Mouse (Mus musculus) liver, embryonic 16.5 days (tissue): ENCODE results near the gene Zfp710. TPM values are rescaled to one million over a fixed set of nuclear protein-coding genes. Genes with fewer than 3 reads are reported as not detected.

Source experiments
- ATAC-seq: fragments of 200-750 bp; cut with Nextera tagmentation; 2 replicates; pipeline ENCODE4 v1.8.0; 2017; ENCODE audit warnings: low read depth, mild to moderate bottlenecking, moderate number of reproducible peaks, moderate library complexity
- H3K27ac ChIP-seq: fragments of 300-500 bp; sonication (generic); 2 replicates; pipeline ENCODE4 v1.5.1; 2014; ENCODE audit warnings: mild to moderate bottlenecking, low read length
- H3K27me3 ChIP-seq: fragments of 300-500 bp; sonication (generic); 2 replicates; pipeline ENCODE4 v1.6.1; 2014; ENCODE audit warnings: low read depth, low read length, mixed read lengths; ENCODE audit not compliant: control insufficient read depth, insufficient read depth
- H3K36me3 ChIP-seq: fragments of 300-500 bp; sonication (generic); 2 replicates; pipeline ENCODE4 v1.6.1; 2014; ENCODE audit warnings: mild to moderate bottlenecking; ENCODE audit not compliant: control insufficient read depth, insufficient read depth
- H3K4me1 ChIP-seq: fragments of 300-500 bp; sonication (generic); 2 replicates; pipeline ENCODE4 v1.6.1; 2014; ENCODE audit warnings: low read depth, low read length, mixed read lengths; ENCODE audit not compliant: control insufficient read depth
- H3K4me2 ChIP-seq: fragments of 300-500 bp; sonication (generic); 2 replicates; pipeline ENCODE4 v1.6.1; 2014; ENCODE audit warnings: low read depth, low read length, mixed read lengths
- H3K4me3 ChIP-seq: fragments of 300-500 bp; sonication (generic); 2 replicates; pipeline ENCODE4 v1.5.1; 2014; ENCODE audit warnings: low read depth, mild to moderate bottlenecking, low read length
- H3K9ac ChIP-seq: fragments of 300-500 bp; sonication (generic); 2 replicates; pipeline ENCODE4 v1.6.1; 2014; ENCODE audit warnings: low read depth, low read length
- H3K9me3 ChIP-seq: fragments of 300-500 bp; sonication (generic); replicated peaks from 2 replicates; pipeline ENCODE4 v1.6.1; 2016; ENCODE audit warnings: low read length; ENCODE audit not compliant: control insufficient read depth
- WGBS: fragments of 180-500 bp; shearing (Covaris S2); extraction: QIAGEN DNeasy Blood & Tissue Kit; methylation state at CpG from one replicate; pipeline ENCODE4 v1.1.7; 2014; ENCODE audit not compliant: insufficient replicate concordance; 5-methylcytosine and 5-hydroxymethylcytosine counted together
- polyA plus RNA-seq: library from polyadenylated mRNA; unstranded; fragments of >200 nt; fragmentation: Nextera tagmentation; extraction: Ambion mirVana; gene quantifications from 2 replicates; pipeline ENCODE4 v1.2.1, GENCODE M21; 2015

The Zfp710 gene
- polyA plus RNA-seq, 1 experiment from 2014 or later: 6.8 TPM

DNA sequence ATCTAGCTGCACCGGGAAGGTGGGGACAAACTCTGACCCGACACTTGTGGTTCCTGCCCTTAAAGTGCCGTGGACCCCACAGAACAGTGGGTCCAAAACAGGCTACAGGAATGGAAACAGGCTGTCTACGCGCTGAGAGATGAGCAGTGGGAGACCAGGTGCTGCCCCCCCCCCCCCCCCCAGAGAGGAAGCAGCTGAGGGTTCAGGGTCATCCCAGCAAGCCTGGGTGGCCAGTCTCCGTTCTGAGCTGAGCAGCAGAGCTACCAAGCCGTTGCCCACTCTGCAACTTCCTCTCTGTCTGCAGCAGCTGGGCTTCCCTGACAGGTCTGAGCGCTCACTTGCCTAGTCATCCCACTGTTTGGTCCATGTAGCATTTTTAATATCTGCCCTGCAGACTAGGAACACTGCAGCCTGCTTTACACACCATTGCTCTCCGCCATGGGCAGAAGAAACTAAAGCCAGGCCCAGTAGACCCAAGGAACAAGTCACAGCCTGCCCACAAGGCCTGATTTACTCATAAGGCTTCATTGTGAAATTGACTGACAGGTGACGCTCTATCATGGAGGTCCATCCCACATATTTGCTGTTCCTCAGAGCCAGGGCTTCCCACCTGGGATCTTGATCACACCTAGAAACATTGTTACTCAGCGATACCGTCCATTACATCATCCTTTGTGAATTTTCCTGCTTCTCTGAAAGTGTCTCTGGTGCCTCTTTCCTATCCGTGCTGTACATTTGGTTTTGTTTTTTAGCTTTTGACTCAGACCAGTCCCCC is 34.6 kb downstream of the Zfp710 start:
- no peaks in the 10 kb centered on the region for H3K27me3 ChIP-seq
- H3K4me2 ChIP-seq: no peak overlapping the region
- H3K9me3 ChIP-seq: no peaks in the 10 kb centered on the region
- 37% methylated on average over 13 of the region's 13 CpGs for WGBS
- H3K4me3 ChIP-seq: no peak overlapping the region
- peaks cover 47% of the 10 kb centered on the region for H3K4me1 ChIP-seq
- no peaks in the 10 kb centered on the region; the same call in 1 of the 2 replicates for H3K36me3 ChIP-seq
- ATAC-seq: no peak
- no peak overlapping the region for H3K9ac ChIP-seq
- H3K27ac ChIP-seq: peak overlapping the region; percentile 85

DNA sequence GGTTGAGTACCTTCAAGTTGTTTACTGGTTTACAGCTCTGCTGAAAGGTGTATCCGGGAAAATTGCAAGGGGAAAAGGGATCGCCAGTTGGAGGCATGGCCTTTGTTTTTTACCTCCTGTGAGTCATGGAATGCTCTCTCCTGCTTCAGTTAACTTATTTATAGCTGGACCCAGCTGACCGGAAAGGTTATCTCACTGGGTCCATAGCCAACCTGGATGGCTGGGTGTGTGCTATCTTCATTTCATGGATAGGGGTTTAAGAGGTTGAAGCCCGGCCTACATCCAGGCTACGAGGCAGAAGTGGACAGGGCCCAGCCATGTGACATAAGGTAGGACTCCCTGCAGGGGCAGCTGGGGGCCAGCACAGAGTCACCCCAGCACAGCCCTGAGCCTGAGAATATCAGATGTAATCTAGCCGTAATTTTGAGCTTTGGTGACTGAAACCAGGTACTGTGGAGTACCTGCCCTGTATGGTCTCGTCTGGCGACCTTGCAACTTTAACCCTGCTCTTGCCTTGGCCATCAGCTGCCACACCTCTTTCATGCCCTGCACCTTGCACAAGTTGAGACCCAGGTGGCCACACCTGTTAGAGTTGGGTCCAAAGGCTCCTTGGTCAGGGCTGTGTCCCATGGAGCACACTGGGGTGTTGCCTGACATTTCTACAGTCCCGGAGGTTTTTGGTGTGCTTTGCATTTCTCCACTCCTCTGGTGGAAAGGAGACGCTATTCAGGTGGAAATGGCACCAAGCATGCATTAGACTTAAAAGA is 35.6 kb downstream of the Zfp710 start:
- no peak overlapping the region for H3K4me3 ChIP-seq
- ATAC-seq: no peak
- no peaks in the 10 kb centered on the region for H3K27me3 ChIP-seq
- H3K9me3 ChIP-seq: no peaks in the 10 kb centered on the region
- H3K27ac ChIP-seq: no peak overlapping the region; the same call in 1 of the 2 replicates
- WGBS: 57% methylated on average over 10 of the region's 10 CpGs
- H3K4me1 ChIP-seq: peaks cover 49% of the 10 kb centered on the region
- no peak overlapping the region for H3K9ac ChIP-seq
- no peak overlapping the region for H3K4me2 ChIP-seq
- no peaks in the 10 kb centered on the region; the same call in 1 of the 2 replicates for H3K36me3 ChIP-seq

DNA sequence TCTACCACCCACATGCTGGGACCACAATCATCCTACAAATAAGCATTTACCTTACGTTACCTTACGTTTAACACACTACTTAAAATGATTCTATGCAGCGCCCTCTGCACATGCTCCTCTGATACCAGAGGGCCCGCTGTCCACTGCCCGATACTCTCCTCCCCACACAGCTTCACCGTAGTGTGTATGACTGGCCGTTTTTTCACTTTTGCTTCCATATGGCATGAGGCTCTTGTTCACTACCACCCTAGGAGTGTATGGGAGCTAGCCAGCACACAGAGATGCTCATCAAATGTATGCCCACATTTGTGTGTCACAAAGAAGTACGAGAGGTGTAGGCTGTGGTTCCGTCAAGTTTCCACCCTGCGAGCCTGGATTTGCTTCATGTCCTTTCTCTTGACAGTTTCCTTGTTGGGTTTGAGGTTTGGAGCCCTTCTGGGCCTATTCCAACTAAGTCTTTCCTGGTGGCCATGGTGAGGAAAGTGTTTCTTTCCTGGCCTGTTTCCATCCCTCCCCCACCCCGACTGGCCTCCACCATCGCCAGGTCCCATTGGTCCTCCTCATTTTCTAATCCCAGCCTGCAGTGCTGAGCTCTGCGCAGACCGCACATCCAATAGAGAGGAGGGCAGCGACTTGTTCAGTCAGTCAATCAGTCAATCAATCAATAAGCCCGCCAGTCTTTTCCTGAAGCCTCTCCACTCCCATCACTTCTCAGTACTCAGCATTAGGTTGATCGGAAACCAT is 37.6 kb downstream of the Zfp710 start:
- no peak overlapping the region for H3K4me3 ChIP-seq
- peaks cover 30% of the 10 kb centered on the region for H3K4me1 ChIP-seq
- H3K36me3 ChIP-seq: no peaks in the 10 kb centered on the region; the same call in 1 of the 2 replicates
- no peak overlapping the region for H3K9ac ChIP-seq
- WGBS: 77% methylated on average over 17 of the region's 17 CpGs
- no peaks in the 10 kb centered on the region for H3K9me3 ChIP-seq
- no peak overlapping the region for H3K4me2 ChIP-seq
- H3K27me3 ChIP-seq: no peaks in the 10 kb centered on the region
- ATAC-seq: no peak
- H3K27ac ChIP-seq: no peak overlapping the region

DNA sequence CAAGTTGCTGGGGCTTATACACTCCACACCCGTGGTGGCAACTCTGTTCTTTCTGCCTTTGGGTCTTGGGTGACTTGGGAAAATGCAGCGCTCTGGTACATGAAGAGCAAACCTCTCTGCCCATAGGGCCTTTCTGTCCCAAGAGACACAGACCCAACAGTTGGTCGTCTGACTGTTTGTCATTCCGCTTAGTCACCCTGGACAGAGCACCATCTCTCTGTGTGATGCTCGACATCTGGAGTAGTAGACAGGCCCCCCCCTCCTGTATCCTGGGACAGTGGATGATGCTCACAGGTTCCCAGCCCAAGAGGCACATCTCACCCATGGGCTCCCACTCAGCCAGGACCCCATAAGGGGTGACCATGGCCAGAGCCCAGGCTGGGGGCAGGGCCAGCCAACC is 38.6 kb downstream of the Zfp710 start:
- no peak for ATAC-seq
- Histone ChIP-seq H3K4me3 (no peak overlapping the region), H3K9ac (no peak overlapping the region), H3K27me3 (no peaks in the 10 kb centered on the region), H3K4me1 (peaks cover 21% of the 10 kb centered on the region), H3K36me3 (no peaks in the 10 kb centered on the region; the same call in 1 of the 2 replicates), H3K4me2 (no peak overlapping the region), H3K9me3 (no peaks in the 10 kb centered on the region), H3K27ac (no peak overlapping the region)
- WGBS: 43% methylated on average over 5 of the region's 5 CpGs

DNA sequence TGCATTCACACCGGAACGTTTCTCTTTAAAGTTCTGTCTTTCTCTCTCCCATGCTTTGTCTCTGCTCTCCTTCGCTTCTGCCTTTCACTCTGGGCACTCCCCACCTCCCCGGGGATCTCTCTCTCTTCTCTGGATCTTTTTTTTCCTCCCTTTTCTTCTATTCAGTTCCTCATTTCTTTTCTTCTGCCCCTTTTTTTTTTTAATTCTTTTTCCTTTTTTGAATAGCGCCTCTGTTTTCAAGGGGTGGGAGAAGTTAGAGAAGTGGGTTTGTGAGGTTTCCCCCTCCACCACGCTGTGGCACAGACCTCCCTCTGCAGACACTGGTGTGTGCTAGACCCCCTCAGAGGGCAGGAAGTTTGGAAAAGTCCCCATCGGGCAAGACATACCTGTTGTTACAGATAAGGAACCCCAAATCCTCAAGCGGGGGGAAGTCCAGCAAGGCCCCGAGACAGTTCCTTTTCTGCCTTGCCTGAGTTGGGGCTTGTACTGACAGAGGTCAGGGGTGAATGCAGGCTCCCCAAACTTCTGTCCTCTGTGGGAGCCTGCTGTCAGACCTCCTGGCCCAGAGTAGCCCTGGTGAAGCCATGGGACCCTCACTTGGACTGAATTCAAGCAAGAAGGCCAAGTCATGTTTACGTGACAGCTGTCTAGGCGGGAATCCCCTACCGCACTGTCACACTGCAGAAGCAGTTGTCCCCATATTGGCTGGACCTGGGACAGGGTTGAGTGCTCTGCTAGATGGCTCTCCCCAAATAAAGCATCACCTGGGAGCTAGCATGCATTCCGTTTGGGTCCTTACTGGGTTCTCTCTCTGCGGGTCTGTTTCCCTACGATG is 39.5 kb downstream of the Zfp710 start:
- Histone ChIP-seq H3K4me2 (no peak overlapping the region), H3K27me3 (no peaks in the 10 kb centered on the region), H3K9me3 (no peaks in the 10 kb centered on the region), H3K9ac (no peak overlapping the region), H3K4me1 (peaks cover 16% of the 10 kb centered on the region), H3K4me3 (no peak overlapping the region), H3K27ac (no peak overlapping the region), H3K36me3 (no peaks in the 10 kb centered on the region; the same call in 1 of the 2 replicates)
- 37% methylated on average over 15 of the region's 15 CpGs for WGBS
- ATAC-seq: no peak

DNA sequence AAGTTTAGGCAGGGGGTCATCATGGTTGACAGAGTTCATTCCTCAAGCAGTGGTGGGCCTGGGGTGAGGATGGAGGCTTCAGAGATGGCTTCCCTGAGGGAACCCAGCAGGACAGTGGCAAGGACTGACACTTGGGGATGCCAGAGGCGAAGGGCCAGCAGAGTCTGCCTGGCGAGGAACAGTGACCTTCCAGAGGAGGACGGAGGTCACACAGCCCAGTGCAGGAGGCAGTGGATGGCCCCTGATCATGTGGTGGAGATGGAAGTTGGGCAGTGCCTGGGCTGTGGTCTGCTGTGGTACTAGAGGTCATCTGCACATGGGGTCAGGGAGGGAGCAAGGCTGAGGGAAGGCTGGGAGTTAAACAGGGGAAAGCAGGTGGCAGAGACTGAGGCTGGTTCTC is 40.6 kb downstream of the Zfp710 start:
- ATAC-seq: no peak
- H3K9me3 ChIP-seq: no peaks in the 10 kb centered on the region
- H3K27me3 ChIP-seq: no peaks in the 10 kb centered on the region
- no peak overlapping the region for H3K27ac ChIP-seq
- H3K4me1 ChIP-seq: peaks cover 22% of the 10 kb centered on the region
- H3K4me2 ChIP-seq: no peak overlapping the region
- H3K9ac ChIP-seq: no peak overlapping the region
- WGBS: 63% methylated on average over 3 of the region's 3 CpGs
- H3K36me3 ChIP-seq: no peaks in the 10 kb centered on the region; the same call in 1 of the 2 replicates
- no peak overlapping the region for H3K4me3 ChIP-seq

DNA sequence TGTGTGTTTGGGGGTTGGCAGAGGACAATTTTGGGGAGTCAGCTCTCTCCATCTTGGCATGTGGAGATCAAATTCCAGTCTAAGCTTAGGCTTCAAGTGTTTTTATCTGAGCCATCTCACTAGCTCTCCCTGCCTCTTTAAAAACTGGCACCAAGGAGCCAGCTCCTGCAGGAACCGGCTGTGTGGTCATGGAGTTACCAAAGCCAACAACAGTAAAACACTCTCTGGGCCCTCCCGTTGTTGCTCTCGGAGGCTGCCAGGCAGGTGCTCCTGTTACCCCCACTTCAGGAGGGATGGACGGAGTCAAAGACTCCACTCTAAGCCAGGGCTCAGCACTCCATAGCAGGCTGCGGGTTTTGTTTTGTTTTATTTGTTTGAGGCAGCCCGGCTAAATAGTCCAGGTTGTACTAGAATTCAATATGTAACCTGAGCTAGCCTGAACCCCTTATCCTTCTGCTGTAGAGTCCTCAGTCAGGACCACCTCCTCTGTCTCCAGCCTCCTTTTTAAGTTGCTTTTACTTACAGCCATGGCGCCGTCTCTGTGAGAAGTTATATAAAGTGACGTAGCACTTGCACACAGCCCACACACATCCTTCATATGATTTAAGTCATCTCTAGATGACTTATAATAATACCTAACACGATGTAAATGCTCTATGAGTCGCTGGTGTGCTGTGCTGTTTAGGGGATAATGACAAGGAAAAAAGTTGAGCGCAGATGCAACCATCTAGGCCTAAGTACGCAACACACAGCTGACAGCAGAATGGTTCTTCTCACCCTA is 42.3 kb downstream of the Zfp710 start:
- Histone ChIP-seq H3K4me2 (no peak overlapping the region), H3K4me3 (no peak overlapping the region), H3K9ac (no peak overlapping the region), H3K36me3 (no peaks in the 10 kb centered on the region; the same call in 1 of the 2 replicates), H3K27ac (no peak overlapping the region), H3K9me3 (no peaks in the 10 kb centered on the region), H3K27me3 (no peaks in the 10 kb centered on the region), H3K4me1 (peaks cover 24% of the 10 kb centered on the region)
- no peak for ATAC-seq
- 69% methylated on average over 13 of the region's 13 CpGs for WGBS

DNA sequence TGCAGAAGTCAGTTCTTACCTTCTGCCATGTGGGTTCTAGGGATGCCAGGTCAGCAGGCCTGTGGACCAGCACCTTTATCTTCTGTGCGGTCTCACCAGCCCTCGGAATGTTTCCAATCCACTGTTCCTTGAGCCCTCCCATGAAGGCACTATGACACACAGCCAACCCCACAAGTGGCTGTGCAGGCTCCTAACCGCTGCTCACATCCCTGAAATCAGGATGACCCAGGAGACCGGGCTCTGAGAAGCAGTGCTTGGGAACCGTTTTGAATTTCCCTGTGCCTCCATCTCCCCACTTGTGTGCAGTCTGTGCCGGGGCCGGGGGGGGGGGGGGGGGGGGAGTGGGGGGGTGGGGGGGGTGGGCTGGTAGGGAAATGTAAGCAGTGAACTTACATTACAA is 43.7 kb downstream of the Zfp710 start:
- WGBS: 72% methylated on average over 5 of the region's 7 CpGs
- ATAC-seq: no peak

More for the DNA sequence above, 43.7 kb downstream of the Zfp710 start:
- no peaks in the 10 kb centered on the region for H3K9me3 ChIP-seq
- H3K27ac ChIP-seq: no peak overlapping the region
- no peak overlapping the region for H3K4me3 ChIP-seq
- no peaks in the 10 kb centered on the region for H3K36me3 ChIP-seq
- H3K4me2 ChIP-seq: no peak overlapping the region
- peaks cover 27% of the 10 kb centered on the region for H3K4me1 ChIP-seq
- no peaks in the 10 kb centered on the region for H3K27me3 ChIP-seq
- H3K9ac ChIP-seq: no peak overlapping the region
